Mouse (Mus musculus) Patski (cell line): ENCODE data around the gene Kank2. TPM values are rescaled to one million over a fixed set of nuclear protein-coding genes. Genes with fewer than 3 reads are reported as not detected.

Experiments used
- ATAC-seq: fragments of 100-300 bp; one replicate; pipeline ENCODE4 v1.8.0; 2021
- CTCF ChIA-PET: fragments of 350-600 bp; sonication (Branson Sonifier 250); formaldehyde crosslinking; loops from one replicate; lab custom pipeline; 2022; ENCODE audit warnings: inconsistent platforms; lab: Charles Lee
- POLR2A ChIA-PET: fragments of 350-600 bp; sonication (Branson Sonifier 250); formaldehyde crosslinking; loops from one replicate; lab custom pipeline; 2022; ENCODE audit warnings: antibody characterized with exemption, inconsistent platforms; lab: Charles Lee
- DNase-seq: peaks from one replicate; pipeline ENCODE4 v3.0.0-alpha.2; 2011; ENCODE audit warnings: low read depth, low spot score
- H3K27me3 ChIP-seq: fragments of 371-371 bp; one replicate; pipeline ENCODE4 v1.5.1; 2021
- CTCF ChIP-seq: fragments of 100-300 bp; IDR thresholded peaks from one replicate; pipeline ENCODE4 v1.5.1; 2021
- in situ Hi-C: fragments of 300-500 bp; cut with MboI; formaldehyde crosslinking; loops from 3 replicates; pipeline ENCODE4 v1.11.1; 2018; ENCODE audit warnings: low pct_unique_long_range_greater_than_20kb, mixed read lengths
- polyA plus RNA-seq: library from polyadenylated mRNA; unstranded; gene quantifications from one replicate; pipeline ENCODE4 v1.2.3, GENCODE M21; 2021

Gene Kank2
- polyA plus RNA-seq, 1 experiment from 2014 or later = 62.4 TPM

- no peak for ATAC-seq
- ChIA-PET POLR2A (interaction anchor here (0.6 kb wide), 2 partner anchors 55 to 149 kb away, joined by 3 to 4 read pairs; no protein-coding TSS in a partner anchor), CTCF (interaction anchor here (0.9 kb wide), 1 partner anchor 11 kb away, joined by 3 read pairs; no protein-coding TSS in a partner anchor)
- TF ChIP-seq CTCF = no peak
- in situ Hi-C loops = no loop called here
- DNase-seq = no peak
- H3K27me3 ChIP-seq = no peaks in the 10 kb centered on the region
Observed at GRCm38 (mm10) chr9:21767896-21768295, 30.6 kb downstream of the Kank2 start.

- CTCF ChIA-PET = interaction anchor here (0.9 to 1.4 kb wide), 2 partner anchors 12 to 14 kb away, joined by 3 read pairs; no protein-coding TSS in a partner anchor
- TF ChIP-seq CTCF = no peak
- DNase-seq = no peak
- H3K27me3 ChIP-seq = no peaks in the 10 kb centered on the region
- in situ Hi-C loops = no loop called here
- no peak for ATAC-seq
- POLR2A ChIA-PET = interaction anchor here (0.7 kb wide), 1 partner anchor 41 kb away, joined by 3 read pairs; no protein-coding TSS in a partner anchor
Observed at GRCm38 (mm10) chr9:21764084-21764999, 34.2 kb downstream of the Kank2 start.

DNA sequence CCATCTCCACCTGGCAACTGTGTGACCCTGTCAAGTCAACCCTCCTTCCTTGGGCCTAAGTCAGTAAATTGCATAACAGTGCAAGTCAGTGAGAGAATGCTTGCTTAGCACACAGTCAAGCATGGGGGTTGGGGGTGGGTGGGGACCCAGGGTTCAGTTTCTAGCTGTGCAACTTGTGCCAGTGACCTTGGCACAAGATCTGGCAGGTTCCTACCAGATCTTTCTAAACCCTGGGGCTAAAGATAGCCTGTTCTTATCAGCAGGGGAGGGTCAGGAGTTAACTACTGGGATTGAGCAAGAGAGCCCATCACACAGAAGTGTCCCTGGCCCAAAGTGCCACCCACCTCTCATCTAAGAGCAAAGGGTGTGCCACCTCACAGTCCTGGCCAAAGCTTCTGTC, 36.4 kb downstream of the Kank2 start:
- no peaks in the 10 kb centered on the region for H3K27me3 ChIP-seq
- ATAC-seq = no peak
- no peak for DNase-seq
- ChIA-PET POLR2A (no interaction called here), CTCF (interaction anchor here (2.2 to 2.6 kb wide), 2 partner anchors 41 to 160 kb away, joined by 6 to 13 read pairs; no protein-coding TSS in a partner anchor)
- in situ Hi-C loops = no loop called here
- TF ChIP-seq CTCF = no peak

DNA sequence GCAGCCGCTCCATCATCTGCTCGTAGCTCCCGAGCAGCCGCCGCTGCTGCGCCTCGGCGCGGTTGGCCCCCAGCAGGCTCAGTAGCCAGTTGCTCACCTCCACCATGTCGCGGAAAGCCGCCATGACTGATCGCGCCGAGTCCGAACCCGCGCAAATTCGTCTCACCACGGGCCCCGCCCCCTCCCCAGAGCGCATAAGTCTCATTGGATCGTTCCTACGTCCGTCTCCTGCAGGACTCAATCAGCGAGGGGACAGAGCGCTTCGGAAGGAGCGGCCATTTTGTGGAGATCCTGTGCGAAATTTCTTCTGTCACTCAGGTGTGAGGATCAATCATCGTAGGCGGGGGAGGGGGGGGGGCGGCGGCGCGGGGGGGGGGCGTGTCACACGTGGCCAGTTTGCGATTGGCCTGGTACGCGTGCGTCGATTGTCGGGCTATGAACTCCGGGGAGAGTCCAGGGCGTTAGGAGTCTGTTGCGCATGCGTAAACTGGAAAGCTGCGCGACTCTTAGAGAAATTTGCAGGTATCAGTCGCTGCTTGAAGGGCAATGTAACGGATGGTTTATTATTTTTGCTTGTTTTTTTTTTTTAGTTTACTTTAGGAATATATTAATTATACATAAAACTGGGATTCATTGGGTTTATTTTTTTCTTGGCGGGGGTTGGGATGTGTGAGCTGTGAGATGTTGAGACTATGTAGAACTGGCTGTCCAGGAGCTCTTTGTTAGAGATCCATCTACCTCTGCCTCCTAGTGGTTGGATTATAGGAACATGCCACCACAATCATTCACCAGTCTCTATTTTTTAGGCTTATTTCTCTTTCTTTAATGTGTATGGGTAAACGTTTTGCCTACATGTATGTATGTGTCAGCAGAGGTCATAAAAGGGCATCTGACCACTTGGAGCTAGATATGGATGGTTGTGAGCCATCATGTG, 38.1 kb downstream of the Kank2 start, which contains the start of gene Spc24:
Spc24 (minus strand) TSS at position 149 of the 934 bp plus-strand sequence.
- TF ChIP-seq CTCF = no peak
- peak; percentile 77 for DNase-seq
- H3K27me3 ChIP-seq = no peaks in the 10 kb centered on the region
- in situ Hi-C loops = no loop called here
- ATAC-seq = peak; percentile 84
- CTCF ChIA-PET = interaction anchor here (0.7 to 2.6 kb wide), 17 partner anchors 8 to 194 kb away, joined by 3 to 13 read pairs (median 4); partner anchors contain the start of gene Kank2
- POLR2A ChIA-PET = interaction anchor here (0.9 to 1.3 kb wide), 3 partner anchors 9 to 35 kb away, joined by 3 to 4 read pairs (median 3); no protein-coding TSS in a partner anchor

GRCm38 (mm10) chr9:21759718-21760117, 38.8 kb downstream of the Kank2 start:
- in situ Hi-C loops = loop anchor here (10.0 kb wide), 1 partner anchor 115 kb away; no protein-coding TSS in a partner anchor
- no peaks in the 10 kb centered on the region for H3K27me3 ChIP-seq
- DNase-seq = no peak
- no peak for TF ChIP-seq CTCF
- ChIA-PET POLR2A (interaction anchor here (1.3 kb wide), 1 partner anchor 33 kb away, joined by 3 read pairs; no protein-coding TSS in a partner anchor), CTCF (interaction anchor here (1.3 to 2.6 kb wide), 5 partner anchors 10 to 157 kb away, joined by 3 to 13 read pairs (median 8); no protein-coding TSS in a partner anchor)
- no peak for ATAC-seq

DNA sequence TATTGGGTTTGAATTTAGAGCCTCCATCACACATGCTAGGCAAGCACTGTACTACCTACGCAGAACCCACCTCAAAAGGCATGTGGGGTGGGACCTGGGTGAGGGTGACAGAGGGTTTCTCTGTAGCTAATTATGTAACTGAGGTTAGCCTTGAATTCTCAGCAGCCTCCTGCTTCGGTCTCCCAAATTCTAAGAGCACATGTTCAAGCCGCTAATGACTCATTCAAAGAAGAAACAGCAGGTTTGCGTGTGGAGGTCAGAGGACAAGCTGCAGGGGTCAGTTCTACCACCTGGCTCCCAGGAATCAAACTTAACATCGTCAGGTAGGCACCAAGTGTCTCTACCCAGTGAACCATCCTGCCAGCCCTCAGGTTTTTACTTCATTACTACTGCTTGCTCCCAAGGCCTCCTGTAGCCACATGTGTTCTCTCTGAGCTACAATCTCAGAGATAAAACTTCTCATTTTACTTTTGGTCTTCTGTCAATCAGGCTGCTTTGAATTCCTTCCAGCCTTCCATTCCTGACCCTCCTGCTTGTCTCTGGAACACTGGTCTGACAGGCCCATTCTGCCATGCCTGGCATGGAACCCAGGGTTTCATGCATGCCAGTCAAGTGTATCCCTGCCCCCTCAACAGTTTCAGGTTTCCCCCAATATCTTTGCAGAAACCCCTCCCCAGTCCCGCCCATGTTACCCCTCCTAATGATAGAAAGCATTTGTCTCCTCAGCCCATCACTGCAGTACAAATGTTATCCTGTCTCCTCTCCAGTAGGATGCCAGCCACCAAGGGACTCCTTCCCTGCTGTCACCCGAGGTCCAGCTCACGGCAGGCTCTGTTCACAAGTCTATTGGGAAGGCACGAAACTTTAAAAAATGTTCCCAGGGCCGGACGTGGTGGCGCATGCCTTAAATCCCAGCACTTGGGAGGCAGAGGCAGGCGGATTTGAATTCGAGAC, 39.7 kb downstream of the Kank2 start:
- ATAC-seq = no peak
- no peak for TF ChIP-seq CTCF
- DNase-seq = no peak
- CTCF ChIA-PET = interaction anchor here (1.2 kb wide), 1 partner anchor 45 kb away, joined by 4 read pairs; no protein-coding TSS in a partner anchor
- in situ Hi-C loops = loop anchor here (10.0 kb wide), 1 partner anchor 116 kb away; no protein-coding TSS in a partner anchor
- H3K27me3 ChIP-seq = no peaks in the 10 kb centered on the region
- POLR2A ChIA-PET = no interaction called here

- no peak for TF ChIP-seq CTCF
- ChIA-PET CTCF (interaction anchor here (0.6 to 1.0 kb wide), 2 partner anchors 21 to 43 kb away, joined by 3 to 4 read pairs; no protein-coding TSS in a partner anchor), POLR2A (no interaction called here)
- ATAC-seq = no peak
- DNase-seq = no peak
- in situ Hi-C loops = loop anchor here (5.0 to 10.0 kb wide), 2 partner anchors 48 to 120 kb away; no protein-coding TSS in a partner anchor
- no peaks in the 10 kb centered on the region for H3K27me3 ChIP-seq
Observed at GRCm38 (mm10) chr9:21754516-21755321, 43.8 kb downstream of the Kank2 start.

- ATAC-seq (peak; percentile 61), DNase-seq (peak; percentile 63)
- in situ Hi-C loops = loop anchor here (5.0 to 10.0 kb wide), 2 partner anchors 48 to 121 kb away; no protein-coding TSS in a partner anchor
- ChIA-PET CTCF (interaction anchor here (1.0 kb wide), 1 partner anchor 44 kb away, joined by 3 read pairs; no protein-coding TSS in a partner anchor), POLR2A (interaction anchor here (1.0 kb wide), 1 partner anchor 44 kb away, joined by 4 read pairs; the partner anchor contains the start of gene Kank2)
- H3K27me3 ChIP-seq = no peaks in the 10 kb centered on the region
- no peak for TF ChIP-seq CTCF
Observed at GRCm38 (mm10) chr9:21754003-21754402, 44.5 kb downstream of the Kank2 start.
